Mouse (Mus musculus): ENCODE measurements around the gene Nkx2-5.

DNA sequence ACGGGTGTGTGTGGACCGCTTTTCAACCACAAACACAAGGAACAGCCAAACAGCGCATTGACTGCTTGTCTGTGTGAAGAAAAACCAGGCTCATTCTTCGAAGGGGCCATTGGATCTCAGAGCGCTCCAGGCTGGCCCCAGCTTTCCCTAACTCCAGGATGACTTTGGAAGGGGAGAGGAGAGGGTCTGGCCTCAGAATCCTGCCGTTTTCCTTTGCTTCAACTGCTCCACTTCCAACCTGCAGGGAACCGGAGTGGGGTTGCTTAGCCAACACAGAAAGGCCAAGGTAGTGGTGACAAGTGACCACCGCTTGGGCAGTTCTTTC is 6.3 kb upstream of the Nkx2-5 start:
- TF ChIP-seq CTCF (conservative IDR thresholded peaks at IDR 0.05; ENCODE audit: insufficient read depth, insufficient read length, low read depth, low read length) (no peak), POLR2A (IDR thresholded peaks at IDR 0.05; ENCODE audit: low read depth, low read length) (no peak)
